Mouse (Mus musculus) G1E (cell line): ENCODE results near the gene Krt17.

ENCODE experiments used
- CTCF ChIP-seq: IDR thresholded peaks from 2 replicates; pipeline ENCODE4 v1.5.1; 2012; ENCODE audit warnings: low read depth, low read length, inconsistent platforms, mixed read lengths
- GATA1 ChIP-seq: IDR thresholded peaks from 2 replicates; pipeline ENCODE4 v1.6.1; 2012; ENCODE audit warnings: borderline replicate concordance, low read length, inconsistent platforms, mixed read lengths
- POLR2AphosphoS5 ChIP-seq: IDR thresholded peaks from 2 replicates; pipeline ENCODE4 v1.6.1; 2012; ENCODE audit warnings: low read depth, low read length, inconsistent platforms; ENCODE audit not compliant: insufficient replicate concordance
- TAL1 ChIP-seq: conservative IDR thresholded peaks from 2 replicates; pipeline ENCODE4 v1.6.1; 2012; ENCODE audit warnings: low read depth, low read length, inconsistent platforms, mixed read lengths

DNA sequence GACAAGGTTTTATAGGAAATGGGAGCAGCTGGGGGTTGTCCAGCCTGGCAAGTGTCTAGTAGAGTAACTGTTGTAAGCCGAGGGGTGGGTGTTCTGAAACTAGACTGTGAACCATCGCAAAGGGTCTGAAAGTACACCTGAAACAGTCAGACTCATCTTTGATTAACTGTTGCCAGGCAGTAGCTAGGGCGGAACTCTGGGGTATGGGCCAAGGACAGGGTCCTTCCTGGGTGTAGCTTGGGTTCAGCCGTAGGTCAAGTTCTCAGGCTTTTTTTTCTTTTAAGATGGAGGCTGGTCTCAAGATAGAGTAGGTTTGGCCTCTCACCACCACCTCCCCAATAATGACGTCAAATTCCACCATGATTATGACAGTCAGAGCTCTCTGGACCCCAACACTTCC is 47.1 kb upstream of the Krt17 start:
- TF ChIP-seq CTCF: no peak
- TF ChIP-seq GATA1: no peak
- no peak for TF ChIP-seq TAL1
- no peak for TF ChIP-seq POLR2AphosphoS5
